Mouse (Mus musculus): Measurements from ENCODE around the gene Spink4. TPM values are rescaled to one million over a fixed set of nuclear protein-coding genes. Genes with fewer than 3 reads are reported as not detected.
"Not testable (repeated sequence)": the region's sequence is repeated elsewhere in the genome, so short reads cannot be mapped to it uniquely, and the experiment has no call there.

Spink4 gene
- polyA plus RNA-seq, 1 experiment from 2014 or later: not detected

- Histone ChIP-seq H3K27me3 (ENCODE audit: control insufficient read depth, insufficient read depth, low read length) (no peaks in the 10 kb centered on the region), H3K9ac (replicated peaks; ENCODE audit: low read depth, low read length) (no peak overlapping the region), H3K36me3 (ENCODE audit: control insufficient read depth, insufficient read depth, low read length) (no peaks in the 10 kb centered on the region), H3K4me3 (ENCODE audit: low read depth, low read length) (no peak overlapping the region), H3K4me1 (ENCODE audit: control insufficient read depth, insufficient read depth, low read length) (no peaks in the 10 kb centered on the region), H3K9me3 (ENCODE audit: control insufficient read depth, low read length) (no peaks in the 10 kb centered on the region), H3K27ac (ENCODE audit: low read depth, low read length) (no peak overlapping the region), H3K4me2 (ENCODE audit: low read depth, low read length) (no peak overlapping the region)
- ATAC-seq (ENCODE audit: low read depth): no peak
- 89% methylated on average over 7 of the region's 7 CpGs for WGBS
Measured at GRCm38 (mm10) chr4:40916592-40917155, 3.2 kb upstream of the Spink4 start.

- ATAC-seq (ENCODE audit: low read depth): no peak
- WGBS: 81% methylated on average over 2 of the region's 2 CpGs
- Histone ChIP-seq H3K4me3 (ENCODE audit: low read depth, low read length) (no peak overlapping the region), H3K27ac (ENCODE audit: low read depth, low read length) (no peak overlapping the region), H3K4me2 (ENCODE audit: low read depth, low read length) (no peak overlapping the region), H3K27me3 (ENCODE audit: control insufficient read depth, insufficient read depth, low read length) (no peaks in the 10 kb centered on the region), H3K9ac (replicated peaks; ENCODE audit: low read depth, low read length) (no peak overlapping the region), H3K9me3 (ENCODE audit: control insufficient read depth, low read length) (no peaks in the 10 kb centered on the region), H3K36me3 (ENCODE audit: control insufficient read depth, insufficient read depth, low read length) (no peaks in the 10 kb centered on the region), H3K4me1 (ENCODE audit: control insufficient read depth, insufficient read depth, low read length) (no peaks in the 10 kb centered on the region)
Measured at GRCm38 (mm10) chr4:40920576-40920975, 724 bp downstream of the Spink4 start.

- H3K4me2 ChIP-seq (ENCODE audit: low read depth, low read length): no peak overlapping the region
- H3K27ac ChIP-seq (ENCODE audit: low read depth, low read length): no peak overlapping the region
- H3K4me1 ChIP-seq (ENCODE audit: control insufficient read depth, insufficient read depth, low read length): no peaks in the 10 kb centered on the region
- no peaks in the 10 kb centered on the region for H3K27me3 ChIP-seq (ENCODE audit: control insufficient read depth, insufficient read depth, low read length)
- no peak overlapping the region for H3K4me3 ChIP-seq (ENCODE audit: low read depth, low read length)
- no peak overlapping the region for H3K9ac ChIP-seq (replicated peaks; ENCODE audit: low read depth, low read length)
- WGBS: 69% methylated on average over 3 of the region's 3 CpGs
- no peak for ATAC-seq (ENCODE audit: low read depth)
- H3K36me3 ChIP-seq (ENCODE audit: control insufficient read depth, insufficient read depth, low read length): no peaks in the 10 kb centered on the region
- no peaks in the 10 kb centered on the region for H3K9me3 ChIP-seq (ENCODE audit: control insufficient read depth, low read length)
Measured at GRCm38 (mm10) chr4:40921288-40921687, 1.4 kb downstream of the Spink4 start.

GRCm38 (mm10) chr4:40923087-40923651, 3.3 kb downstream of the Spink4 start:
- ATAC-seq (ENCODE audit: low read depth): no peak
- 87% methylated on average over 6 of the region's 6 CpGs for WGBS

GRCm38 (mm10) chr4:40925568-40925967, 5.7 kb downstream of the Spink4 start:
- no peak overlapping the region for H3K9ac ChIP-seq (replicated peaks; ENCODE audit: low read depth, low read length)
- WGBS: 62% methylated on average over 3 of the region's 3 CpGs
- H3K27ac ChIP-seq (ENCODE audit: low read depth, low read length): no peak overlapping the region
- no peaks in the 10 kb centered on the region for H3K4me1 ChIP-seq (ENCODE audit: control insufficient read depth, insufficient read depth, low read length)
- H3K9me3 ChIP-seq (ENCODE audit: control insufficient read depth, low read length): no peaks in the 10 kb centered on the region
- H3K27me3 ChIP-seq (ENCODE audit: control insufficient read depth, insufficient read depth, low read length): no peaks in the 10 kb centered on the region
- H3K36me3 ChIP-seq (ENCODE audit: control insufficient read depth, insufficient read depth, low read length): no peaks in the 10 kb centered on the region
- ATAC-seq (ENCODE audit: low read depth): no peak
- H3K4me2 ChIP-seq (ENCODE audit: low read depth, low read length): no peak overlapping the region
- no peak overlapping the region for H3K4me3 ChIP-seq (ENCODE audit: low read depth, low read length)

More at GRCm38 (mm10) chr4:40923087-40923651, 3.3 kb downstream of the Spink4 start:
- Histone ChIP-seq H3K9ac (replicated peaks; ENCODE audit: low read depth, low read length) (no peak overlapping the region), H3K36me3 (ENCODE audit: control insufficient read depth, insufficient read depth, low read length) (no peaks in the 10 kb centered on the region), H3K9me3 (ENCODE audit: control insufficient read depth, low read length) (no peaks in the 10 kb centered on the region), H3K4me1 (ENCODE audit: control insufficient read depth, insufficient read depth, low read length) (no peaks in the 10 kb centered on the region), H3K27ac (ENCODE audit: low read depth, low read length) (no peak overlapping the region), H3K4me3 (ENCODE audit: low read depth, low read length) (no peak overlapping the region), H3K4me2 (ENCODE audit: low read depth, low read length) (no peak overlapping the region), H3K27me3 (ENCODE audit: control insufficient read depth, insufficient read depth, low read length) (no peaks in the 10 kb centered on the region)

GRCm38 (mm10) chr4:40929046-40929445, 9.2 kb downstream of the Spink4 start:
- Histone ChIP-seq H3K27ac (ENCODE audit: low read depth, low read length) (no peak overlapping the region), H3K27me3 (ENCODE audit: control insufficient read depth, insufficient read depth, low read length) (no peaks in the 10 kb centered on the region), H3K4me3 (ENCODE audit: low read depth, low read length) (no peak overlapping the region), H3K9me3 (ENCODE audit: control insufficient read depth, low read length) (no peaks in the 10 kb centered on the region), H3K4me2 (ENCODE audit: low read depth, low read length) (no peak overlapping the region), H3K36me3 (ENCODE audit: control insufficient read depth, insufficient read depth, low read length) (0 out of 2 replicates have a peak, but pooled peaks cover 5% of the 10 kb centered on the region), H3K9ac (replicated peaks; ENCODE audit: low read depth, low read length) (no peak overlapping the region), H3K4me1 (ENCODE audit: control insufficient read depth, insufficient read depth, low read length) (no peaks in the 10 kb centered on the region)
- no peak for ATAC-seq (ENCODE audit: low read depth)
- 88% methylated on average over 7 of the region's 7 CpGs for WGBS

- no peaks in the 10 kb centered on the region for H3K27me3 ChIP-seq (ENCODE audit: control insufficient read depth, insufficient read depth, low read length)
- H3K27ac ChIP-seq (ENCODE audit: low read depth, low read length): no peak overlapping the region
- 93% methylated on average over 5 of the region's 5 CpGs for WGBS
- H3K4me1 ChIP-seq (ENCODE audit: control insufficient read depth, insufficient read depth, low read length): no peaks in the 10 kb centered on the region
- H3K4me2 ChIP-seq (ENCODE audit: low read depth, low read length): no peak overlapping the region
- no peaks in the 10 kb centered on the region for H3K9me3 ChIP-seq (ENCODE audit: control insufficient read depth, low read length)
- no peak overlapping the region for H3K9ac ChIP-seq (replicated peaks; ENCODE audit: low read depth, low read length)
- peaks cover 28% of the 10 kb centered on the region for H3K36me3 ChIP-seq (ENCODE audit: control insufficient read depth, insufficient read depth, low read length)
- ATAC-seq (ENCODE audit: low read depth): no peak
- H3K4me3 ChIP-seq (ENCODE audit: low read depth, low read length): no peak overlapping the region
Measured at GRCm38 (mm10) chr4:40933694-40934093, 13.8 kb downstream of the Spink4 start.

GRCm38 (mm10) chr4:40934369-40934768, 14.5 kb downstream of the Spink4 start:
- WGBS: 93% methylated on average over 3 of the region's 3 CpGs
- not testable (repeated sequence) for H3K9ac ChIP-seq (replicated peaks; ENCODE audit: low read depth, low read length); H3K27me3 ChIP-seq (ENCODE audit: control insufficient read depth, insufficient read depth, low read length); H3K4me2 ChIP-seq (ENCODE audit: low read depth, low read length); H3K9me3 ChIP-seq (ENCODE audit: control insufficient read depth, low read length); ATAC-seq (ENCODE audit: low read depth); H3K4me3 ChIP-seq (ENCODE audit: low read depth, low read length); H3K27ac ChIP-seq (ENCODE audit: low read depth, low read length); H3K4me1 ChIP-seq (ENCODE audit: control insufficient read depth, insufficient read depth, low read length)
- peaks cover 33% of the 10 kb centered on the region for H3K36me3 ChIP-seq (ENCODE audit: control insufficient read depth, insufficient read depth, low read length)

- WGBS: 75% methylated on average over 9 of the region's 9 CpGs
- peak; percentile 88 for ATAC-seq (ENCODE audit: low read depth)
- H3K36me3 ChIP-seq (ENCODE audit: control insufficient read depth, insufficient read depth, low read length): peaks cover 50% of the 10 kb centered on the region
Measured at GRCm38 (mm10) chr4:40936175-40936839, 16.5 kb downstream of the Spink4 start.

More at GRCm38 (mm10) chr4:40936175-40936839, 16.5 kb downstream of the Spink4 start:
- Histone ChIP-seq H3K9me3 (ENCODE audit: control insufficient read depth, low read length) (no peaks in the 10 kb centered on the region), H3K27me3 (ENCODE audit: control insufficient read depth, insufficient read depth, low read length) (no peaks in the 10 kb centered on the region), H3K9ac (replicated peaks; ENCODE audit: low read depth, low read length) (no peak overlapping the region), H3K27ac (ENCODE audit: low read depth, low read length) (peak overlapping the region; percentile 45; the same call in 1 of the 2 replicates), H3K4me2 (ENCODE audit: low read depth, low read length) (no peak overlapping the region), H3K4me1 (ENCODE audit: control insufficient read depth, insufficient read depth, low read length) (no peaks in the 10 kb centered on the region), H3K4me3 (ENCODE audit: low read depth, low read length) (no peak overlapping the region)

Measured in neural tube, embryonic 14.5 days (tissue).